Mouse (Mus musculus) embryonic fibroblast, embryonic 13.5 days (primary cell): ENCODE measurements around the gene Tasp1.

Source experiments
- CTCF ChIP-seq: IDR thresholded peaks from 2 replicates; pipeline ENCODE4 v1.5.1; 2011; ENCODE audit warnings: mild to moderate bottlenecking, control low read depth, low read length, moderate library complexity, borderline replicate concordance; ENCODE audit not compliant: insufficient read depth
- POLR2A ChIP-seq: IDR thresholded peaks from 2 replicates; pipeline ENCODE4 v1.6.1; 2011; ENCODE audit warnings: low read depth, mild to moderate bottlenecking, control low read depth, low read length, moderate library complexity

DNA sequence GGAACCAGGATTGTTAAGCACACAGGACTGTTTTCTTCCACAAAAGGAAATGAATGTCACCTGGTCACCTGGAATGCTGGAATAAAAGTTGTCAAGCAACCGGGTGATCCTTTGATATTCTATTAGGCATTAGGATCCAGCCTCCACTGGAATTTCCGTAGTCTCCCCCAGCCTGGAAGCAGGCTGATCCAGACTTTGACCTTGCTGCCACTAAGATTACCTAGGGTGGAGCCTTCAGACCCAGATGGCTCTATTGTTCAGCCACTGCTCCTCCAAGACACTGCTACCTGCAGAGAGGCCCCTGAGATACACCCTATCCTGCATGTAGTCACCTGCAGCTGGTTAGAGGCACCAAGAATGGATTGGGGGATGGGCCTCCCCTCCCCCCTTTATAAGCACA lies 192.8 kb downstream of the Tasp1 start:
- TF ChIP-seq POLR2A (no peak), CTCF (no peak)
